Mouse (Mus musculus) subcutaneous adipose tissue, adult 2 months (tissue): ENCODE results near the gene Gpr1. TPM values are rescaled to one million over a fixed set of nuclear protein-coding genes. Genes with fewer than 3 reads are reported as not detected.

Experiments used
- polyA plus RNA-seq: library from polyadenylated mRNA; depleted of rRNA; stranded (reverse); fragments of >200 nt; gene quantifications from 2 replicates; pipeline ENCODE4 v1.2.3, GENCODE M21; 2012; ENCODE audit warnings: low replicate concordance; rRNA removed

Gene Gpr1
- polyA plus RNA-seq: 1.5 and 3.3 TPM in 2 replicates

DNA sequence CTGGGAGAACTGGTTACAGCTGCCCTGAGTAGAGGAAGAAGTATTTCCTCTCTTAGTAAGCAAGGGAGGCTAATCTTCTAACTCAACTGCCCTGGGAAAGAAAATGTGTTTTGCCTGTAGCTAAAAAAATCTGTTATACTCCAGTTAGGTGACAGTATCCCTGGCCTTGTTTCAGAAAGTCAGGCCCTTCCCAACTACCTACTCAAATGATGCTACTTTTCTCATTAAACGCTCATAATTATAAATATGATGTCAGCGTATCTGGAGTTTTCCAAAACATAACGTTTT lies at the start of gene Gpr1:
TSS of gene Gpr1 (minus strand) at position 273 of the 288 bp plus-strand sequence.

DNA sequence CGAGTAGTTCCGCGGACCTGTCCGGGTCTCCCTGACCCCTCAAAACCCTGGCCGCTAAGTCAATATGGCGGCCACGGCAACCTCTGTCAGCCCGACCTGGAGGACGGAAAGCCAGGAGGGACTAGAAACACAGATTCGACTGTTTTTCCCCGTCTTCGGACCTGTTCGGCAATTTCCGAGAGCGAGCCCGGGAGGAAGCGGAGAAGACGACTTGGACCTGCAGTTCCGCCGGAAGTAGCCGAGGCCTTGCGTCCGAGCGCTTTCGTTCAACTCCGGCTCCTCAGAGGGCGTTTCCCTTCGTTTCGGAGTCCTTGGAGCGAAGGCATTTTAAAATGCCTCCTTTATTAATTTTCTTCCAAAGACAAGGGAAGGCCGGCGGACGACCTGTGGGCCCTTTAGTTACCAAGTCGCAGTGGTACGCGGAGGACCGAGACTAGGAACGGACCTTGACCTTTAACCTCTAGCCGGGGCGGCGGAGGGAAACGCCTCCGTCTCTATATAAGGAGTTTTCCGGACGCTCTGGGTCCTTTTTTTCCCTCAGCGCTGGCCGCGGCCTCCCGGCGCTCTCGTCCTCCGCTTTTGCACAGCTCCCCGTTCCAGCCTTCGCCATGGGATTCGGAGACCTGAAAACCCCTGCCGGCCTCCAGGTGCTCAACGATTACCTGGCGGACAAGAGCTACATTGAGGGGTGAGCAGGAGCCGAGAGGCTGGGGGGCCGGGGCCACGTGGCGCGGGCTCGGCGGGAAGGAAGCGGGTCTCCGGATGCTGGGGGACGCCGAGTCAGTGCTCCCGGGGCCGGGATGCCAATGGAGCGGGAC lies 37.5 kb downstream of the Gpr1 start, which contains the start of the genes Eef1b2 and Ndufs1:
TSS of gene Eef1b2 (plus strand) at position 222 of the 818 bp plus-strand sequence.
TSS of gene Ndufs1 (minus strand) at position 230 of the 818 bp plus-strand sequence.

Other genes starting within 250 kb of the Gpr1 start
- gene Ino80d, start 99.9 kb downstream of the Gpr1 start, polyA plus RNA-seq: 7.9 and 12.2 TPM in 2 replicates
- gene Eef1b2, start 37.7 kb downstream of the Gpr1 start, polyA plus RNA-seq: 270 and 492 TPM in 2 replicates
- gene Ndufs1, start 37.7 kb downstream of the Gpr1 start, polyA plus RNA-seq: 67.8 and 77.8 TPM in 2 replicates
- gene Zdbf2, start 58.7 kb upstream of the Gpr1 start, polyA plus RNA-seq: 0.06 and 0.22 TPM in 2 replicates
- gene Adam23, start 231.3 kb upstream of the Gpr1 start, polyA plus RNA-seq: 4.3 and 31.3 TPM in 2 replicates